Mouse (Mus musculus): ENCODE data around the gene Pdia2.
"Not testable (repeated sequence)": the region's sequence is repeated elsewhere in the genome, so short reads cannot be mapped to it uniquely, and the experiment has no call there.

Pdia2 gene

DNA sequence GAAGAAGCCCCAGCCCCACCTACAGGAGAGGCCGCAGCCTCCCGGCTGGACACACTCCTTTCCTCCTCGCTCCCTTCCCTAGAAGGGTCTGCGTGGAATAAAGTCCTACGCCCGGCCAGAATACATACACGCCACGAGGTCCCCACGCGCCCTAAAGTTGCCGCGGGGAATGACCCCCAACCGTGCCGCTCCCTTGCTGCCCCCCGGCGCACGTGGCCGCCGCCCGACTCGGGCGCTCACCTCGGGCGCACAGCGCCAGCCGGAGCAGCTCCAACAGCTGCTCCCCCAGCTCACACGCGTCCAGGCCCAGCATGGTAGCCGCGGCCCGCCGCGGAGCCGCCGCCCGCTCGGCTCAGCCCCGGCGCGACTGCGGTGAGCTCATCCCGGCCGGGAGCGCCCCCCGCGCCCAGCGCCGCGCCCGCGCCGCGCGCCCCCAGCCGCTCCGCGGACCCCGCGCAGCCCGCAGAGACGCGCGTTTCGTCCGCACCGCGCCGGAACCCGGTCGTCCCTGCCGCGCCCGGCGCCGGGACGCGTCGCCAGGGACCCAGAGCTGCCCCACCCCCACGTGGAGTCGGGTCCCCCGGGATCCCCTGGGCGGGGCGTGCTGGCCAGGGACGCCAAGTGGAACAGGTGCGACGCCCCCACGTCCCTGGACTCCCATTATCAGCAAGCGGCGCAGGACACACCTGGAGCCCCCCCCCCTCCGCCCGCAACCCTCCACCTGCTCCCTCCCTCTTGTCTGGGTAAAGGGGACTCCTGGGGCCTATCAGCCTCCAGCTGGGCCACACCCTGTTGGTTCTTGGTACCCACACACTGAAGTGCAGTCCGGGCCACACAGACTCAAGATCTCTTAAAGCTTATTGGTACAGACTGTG, 2.2 kb upstream of the Pdia2 start:
- DNase-seq: no peak

GRCm38 (mm10) chr17:26192481-26193190, 6.3 kb downstream of the Pdia2 start:
- no peak for DNase-seq

GRCm38 (mm10) chr17:26191486-26191885, 7.4 kb downstream of the Pdia2 start:
- not testable (repeated sequence) for DNase-seq

- no peak for DNase-seq
Observed at GRCm38 (mm10) chr17:26188091-26188805, 10.6 kb downstream of the Pdia2 start.

DNA sequence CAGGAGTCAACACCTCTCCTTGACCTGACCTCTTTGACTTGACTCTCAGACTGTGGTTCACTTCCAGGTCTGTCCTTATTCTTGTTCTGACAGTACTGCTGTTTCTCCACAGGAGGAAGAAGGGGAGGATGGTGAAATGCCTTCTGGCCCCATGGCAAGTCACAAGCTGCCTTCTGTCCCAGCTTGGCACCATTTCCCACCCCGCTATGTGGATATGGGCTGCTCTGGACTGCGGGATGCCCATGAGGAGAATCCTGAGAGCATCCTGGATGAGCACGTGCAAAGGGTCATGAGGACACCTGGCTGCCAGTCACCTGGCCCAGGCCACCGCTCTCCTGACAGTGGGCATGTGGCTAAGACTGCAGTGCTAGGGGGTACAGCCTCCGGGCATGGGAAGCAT, 11.3 kb downstream of the Pdia2 start:
- DNase-seq: no peak

DNA sequence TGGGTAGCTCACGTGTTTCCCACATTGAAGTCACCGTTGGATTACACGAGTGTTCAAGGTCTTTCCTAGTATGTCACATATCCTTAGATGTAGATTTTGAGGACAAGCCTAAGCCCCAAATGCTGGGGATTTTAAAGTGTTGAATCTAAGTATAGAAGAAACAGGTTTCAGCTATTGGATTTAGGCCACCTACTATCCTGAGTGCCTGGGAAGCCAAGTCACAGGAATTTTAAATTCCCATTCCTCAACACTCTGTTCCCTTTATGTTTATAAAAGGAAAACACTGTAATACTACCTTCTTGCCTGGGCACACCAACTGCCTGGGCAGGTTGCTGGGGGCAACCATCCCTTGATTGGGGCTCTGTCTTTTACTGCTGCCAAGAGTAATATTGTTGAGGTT, 17.7 kb downstream of the Pdia2 start:
- DNase-seq: no peak

- no peak for DNase-seq
Observed at GRCm38 (mm10) chr17:26178611-26179010, 20.3 kb downstream of the Pdia2 start.

- not testable (repeated sequence) for DNase-seq
Observed at GRCm38 (mm10) chr17:26175248-26175647, 23.6 kb downstream of the Pdia2 start.

- peak in 1 of 2 experiments; percentile 45 for DNase-seq
Observed at GRCm38 (mm10) chr17:26168039-26168438, 30.8 kb downstream of the Pdia2 start.

DNA sequence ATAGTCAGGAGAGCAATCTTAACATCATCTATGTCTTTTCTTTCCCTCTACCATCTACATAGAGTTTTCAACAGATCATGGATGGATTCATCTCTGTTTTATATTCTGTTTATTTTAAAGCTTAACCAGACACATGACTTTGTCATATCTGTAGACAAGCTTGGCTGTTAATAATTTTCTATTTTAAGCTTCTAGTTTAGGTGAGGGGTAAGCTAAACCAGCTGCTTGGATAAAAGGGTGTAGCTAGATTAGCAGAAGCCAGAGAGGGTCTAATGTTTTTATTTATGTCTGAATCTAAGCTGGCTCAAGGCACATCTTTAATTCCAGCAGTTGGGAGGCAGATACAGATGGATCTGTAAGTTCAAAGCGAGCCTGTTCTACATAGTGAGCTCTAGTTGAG, 36.2 kb downstream of the Pdia2 start:
- DNase-seq: no peak

GRCm38 (mm10) chr17:26151886-26152630, 46.8 kb downstream of the Pdia2 start:
- DNase-seq: no peak

- DNase-seq: no peak
Observed at GRCm38 (mm10) chr17:26149056-26149455, 49.8 kb downstream of the Pdia2 start.

Data from thymus, adult 18-20 months (tissue).